Mouse (Mus musculus): Measurements from ENCODE around the gene Cd164l2. TPM values are rescaled to one million over a fixed set of nuclear protein-coding genes. Genes with fewer than 3 reads are reported as not detected.

Cd164l2 gene
- polyA plus RNA-seq, 1 experiment from 2014 or later, result 11.6 TPM

- peak; percentile 57; the same call in 1 of the 2 replicates for ATAC-seq (ENCODE audit: insufficient number of reproducible peaks, insufficient read depth, low FRiP score, low read depth)
- H3K9me3 ChIP-seq (ENCODE audit: control insufficient read depth, low read depth, low read length), result no peaks in the 10 kb centered on the region
- 24% methylated on average over 12 of the region's 12 CpGs for WGBS
- H3K36me3 ChIP-seq (ENCODE audit: control insufficient read depth, insufficient read depth, low read length), result no peaks in the 10 kb centered on the region
- no peak overlapping the region for H3K4me3 ChIP-seq (ENCODE audit: low read depth, low read length)
- no peak overlapping the region for H3K27ac ChIP-seq (ENCODE audit: low read length)
- H3K9ac ChIP-seq (replicated peaks; ENCODE audit: low read depth, low read length), result no peak overlapping the region
- peaks cover 8% of the 10 kb centered on the region; the same call in 1 of the 2 replicates for H3K27me3 ChIP-seq (ENCODE audit: control insufficient read depth, insufficient read depth, low read length)
- H3K4me1 ChIP-seq (ENCODE audit: control insufficient read depth, insufficient read depth, low read length), result 0 out of 2 replicates have a peak, but pooled peaks cover 3% of the 10 kb centered on the region
- H3K4me2 ChIP-seq (replicated peaks; ENCODE audit: low read depth, low read length), result peak overlapping the region; percentile 26
These were observed 45.3 kb downstream of the Cd164l2 start for GRCm38 (mm10) chr4:133257230-133257629.

- Histone ChIP-seq H3K4me1 (ENCODE audit: control insufficient read depth, insufficient read depth, low read length) (0 out of 2 replicates have a peak, but pooled peaks cover 3% of the 10 kb centered on the region), H3K9ac (replicated peaks; ENCODE audit: low read depth, low read length) (no peak overlapping the region), H3K27me3 (ENCODE audit: control insufficient read depth, insufficient read depth, low read length) (peaks cover 8% of the 10 kb centered on the region; the same call in 1 of the 2 replicates), H3K36me3 (ENCODE audit: control insufficient read depth, insufficient read depth, low read length) (no peaks in the 10 kb centered on the region), H3K27ac (ENCODE audit: low read length) (no peak overlapping the region), H3K9me3 (ENCODE audit: control insufficient read depth, low read depth, low read length) (no peaks in the 10 kb centered on the region), H3K4me2 (replicated peaks; ENCODE audit: low read depth, low read length) (no peak overlapping the region), H3K4me3 (ENCODE audit: low read depth, low read length) (no peak overlapping the region)
- ATAC-seq (ENCODE audit: insufficient number of reproducible peaks, insufficient read depth, low FRiP score, low read depth), result no peak
- WGBS, result 64% methylated on average over 12 of the region's 12 CpGs
These were observed 46.0 kb downstream of the Cd164l2 start for GRCm38 (mm10) chr4:133257798-133258408.

- H3K27ac ChIP-seq (ENCODE audit: low read length), result peak overlapping the region; percentile 21; the same call in 1 of the 2 replicates
- 0 out of 2 replicates have a peak, but pooled peaks cover 3% of the 10 kb centered on the region for H3K4me1 ChIP-seq (ENCODE audit: control insufficient read depth, insufficient read depth, low read length)
- no peak overlapping the region for H3K9ac ChIP-seq (replicated peaks; ENCODE audit: low read depth, low read length)
- peaks cover 15% of the 10 kb centered on the region; the same call in 1 of the 2 replicates for H3K36me3 ChIP-seq (ENCODE audit: control insufficient read depth, insufficient read depth, low read length)
- WGBS, result 49% methylated on average over 10 of the region's 10 CpGs
- no peaks in the 10 kb centered on the region for H3K27me3 ChIP-seq (ENCODE audit: control insufficient read depth, insufficient read depth, low read length)
- peak overlapping the region; percentile 12 for H3K4me2 ChIP-seq (replicated peaks; ENCODE audit: low read depth, low read length)
- H3K4me3 ChIP-seq (ENCODE audit: low read depth, low read length), result no peak overlapping the region; the same call in 1 of the 2 replicates
- no peak for ATAC-seq (ENCODE audit: insufficient number of reproducible peaks, insufficient read depth, low FRiP score, low read depth)
- H3K9me3 ChIP-seq (ENCODE audit: control insufficient read depth, low read depth, low read length), result no peaks in the 10 kb centered on the region
These were observed 49.9 kb downstream of the Cd164l2 start for GRCm38 (mm10) chr4:133261641-133262374.

GRCm38 (mm10) chr4:133262375-133262765, 50.4 kb downstream of the Cd164l2 start:
- Histone ChIP-seq H3K36me3 (ENCODE audit: control insufficient read depth, insufficient read depth, low read length) (peaks cover 20% of the 10 kb centered on the region; the same call in 1 of the 2 replicates), H3K4me2 (replicated peaks; ENCODE audit: low read depth, low read length) (no peak overlapping the region), H3K27me3 (ENCODE audit: control insufficient read depth, insufficient read depth, low read length) (no peaks in the 10 kb centered on the region), H3K4me3 (ENCODE audit: low read depth, low read length) (peak overlapping the region; percentile 6; the same call in 1 of the 2 replicates), H3K4me1 (ENCODE audit: control insufficient read depth, insufficient read depth, low read length) (0 out of 2 replicates have a peak, but pooled peaks cover 3% of the 10 kb centered on the region), H3K9me3 (ENCODE audit: control insufficient read depth, low read depth, low read length) (no peaks in the 10 kb centered on the region), H3K9ac (replicated peaks; ENCODE audit: low read depth, low read length) (no peak overlapping the region), H3K27ac (ENCODE audit: low read length) (peak overlapping the region; percentile 27; the same call in 1 of the 2 replicates)
- 70% methylated on average over 7 of the region's 7 CpGs for WGBS
- ATAC-seq (ENCODE audit: insufficient number of reproducible peaks, insufficient read depth, low FRiP score, low read depth), result no peak

- Histone ChIP-seq H3K4me1 (ENCODE audit: control insufficient read depth, insufficient read depth, low read length) (0 out of 2 replicates have a peak, but pooled peaks cover under 1% of the 10 kb centered on the region), H3K27ac (ENCODE audit: low read length) (peak within 1 kb of the TSS; percentile 27; the same call in 1 of the 2 replicates), H3K9ac (replicated peaks; ENCODE audit: low read depth, low read length) (no peak within 1 kb of the TSS), H3K36me3 (ENCODE audit: control insufficient read depth, insufficient read depth, low read length) (peaks cover 24% of the 10 kb centered on the region), H3K4me3 (ENCODE audit: low read depth, low read length) (peak within 1 kb of the TSS; percentile 6; the same call in 1 of the 2 replicates), H3K9me3 (ENCODE audit: control insufficient read depth, low read depth, low read length) (no peaks in the 10 kb centered on the region), H3K4me2 (replicated peaks; ENCODE audit: low read depth, low read length) (peak within 1 kb of the TSS; percentile 12; the same call in 1 of the 2 replicates), H3K27me3 (ENCODE audit: control insufficient read depth, insufficient read depth, low read length) (no peaks in the 10 kb centered on the region)
- ATAC-seq (ENCODE audit: insufficient number of reproducible peaks, insufficient read depth, low FRiP score, low read depth), result no peak
- WGBS, result 32% methylated on average over 7 of the region's 7 CpGs
These were observed 51.0 kb downstream of the Cd164l2 start, which contains the start of gene Sytl1 for GRCm38 (mm10) chr4:133262882-133263281. Gene Sytl1, minus strand, starts transcription at chr4:133263113.

GRCm38 (mm10) chr4:133263756-133264155, 51.8 kb downstream of the Cd164l2 start:
- Histone ChIP-seq H3K27ac (ENCODE audit: low read length) (no peak overlapping the region), H3K4me1 (ENCODE audit: control insufficient read depth, insufficient read depth, low read length) (no peaks in the 10 kb centered on the region), H3K27me3 (ENCODE audit: control insufficient read depth, insufficient read depth, low read length) (no peaks in the 10 kb centered on the region), H3K4me3 (ENCODE audit: low read depth, low read length) (no peak overlapping the region), H3K9me3 (ENCODE audit: control insufficient read depth, low read depth, low read length) (no peaks in the 10 kb centered on the region), H3K9ac (replicated peaks; ENCODE audit: low read depth, low read length) (no peak overlapping the region), H3K4me2 (replicated peaks; ENCODE audit: low read depth, low read length) (no peak overlapping the region), H3K36me3 (ENCODE audit: control insufficient read depth, insufficient read depth, low read length) (peaks cover 33% of the 10 kb centered on the region)
- no peak for ATAC-seq (ENCODE audit: insufficient number of reproducible peaks, insufficient read depth, low FRiP score, low read depth)
- 90% methylated on average over 5 of the region's 5 CpGs for WGBS

- H3K4me2 ChIP-seq (replicated peaks; ENCODE audit: low read depth, low read length), result no peak overlapping the region
- H3K4me3 ChIP-seq (ENCODE audit: low read depth, low read length), result no peak overlapping the region
- no peaks in the 10 kb centered on the region for H3K27me3 ChIP-seq (ENCODE audit: control insufficient read depth, insufficient read depth, low read length)
- WGBS, result 90% methylated on average over 2 of the region's 2 CpGs
- H3K4me1 ChIP-seq (ENCODE audit: control insufficient read depth, insufficient read depth, low read length), result no peaks in the 10 kb centered on the region
- no peak for ATAC-seq (ENCODE audit: insufficient number of reproducible peaks, insufficient read depth, low FRiP score, low read depth)
- no peak overlapping the region for H3K9ac ChIP-seq (replicated peaks; ENCODE audit: low read depth, low read length)
- no peak overlapping the region for H3K27ac ChIP-seq (ENCODE audit: low read length)
- peaks cover 41% of the 10 kb centered on the region for H3K36me3 ChIP-seq (ENCODE audit: control insufficient read depth, insufficient read depth, low read length)
- H3K9me3 ChIP-seq (ENCODE audit: control insufficient read depth, low read depth, low read length), result no peaks in the 10 kb centered on the region
These were observed 52.6 kb downstream of the Cd164l2 start for GRCm38 (mm10) chr4:133264559-133264958.

GRCm38 (mm10) chr4:133265297-133265696, 53.4 kb downstream of the Cd164l2 start:
- Histone ChIP-seq H3K4me1 (ENCODE audit: control insufficient read depth, insufficient read depth, low read length) (no peaks in the 10 kb centered on the region), H3K9me3 (ENCODE audit: control insufficient read depth, low read depth, low read length) (no peaks in the 10 kb centered on the region), H3K36me3 (ENCODE audit: control insufficient read depth, insufficient read depth, low read length) (peaks cover 41% of the 10 kb centered on the region), H3K4me2 (replicated peaks; ENCODE audit: low read depth, low read length) (no peak overlapping the region), H3K9ac (replicated peaks; ENCODE audit: low read depth, low read length) (no peak overlapping the region), H3K4me3 (ENCODE audit: low read depth, low read length) (no peak overlapping the region), H3K27ac (ENCODE audit: low read length) (no peak overlapping the region), H3K27me3 (ENCODE audit: control insufficient read depth, insufficient read depth, low read length) (no peaks in the 10 kb centered on the region)
- 91% methylated on average over 3 of the region's 3 CpGs for WGBS
- no peak for ATAC-seq (ENCODE audit: insufficient number of reproducible peaks, insufficient read depth, low FRiP score, low read depth)

Measured in stomach, embryonic 14.5 days (tissue).